Mouse (Mus musculus) embryonic stem cell, embryonic (primary cell): Measurements from ENCODE around the gene Usp2.

Source experiments
- CTCF ChIA-PET, 4 experiments: fragments of 300-600 bp in 2 of 4; fragments of 350-600 bp in 2 of 4; sonication (Branson Sonifier 250); formaldehyde crosslinking; loops; one replicate each; lab custom pipeline; 2022; ENCODE audit warnings: inconsistent platforms in 2 of 4; lab: Charles Lee
- POLR2A ChIA-PET, 4 experiments: fragments of 300-600 bp in 2 of 4; fragments of 350-600 bp in 2 of 4; sonication (Branson Sonifier 250); formaldehyde crosslinking; loops; one replicate each; lab custom pipeline; 2022; ENCODE audit warnings: antibody characterized with exemption in 4 of 4, inconsistent platforms in 1 of 4; lab: Charles Lee

The Usp2 gene

DNA sequence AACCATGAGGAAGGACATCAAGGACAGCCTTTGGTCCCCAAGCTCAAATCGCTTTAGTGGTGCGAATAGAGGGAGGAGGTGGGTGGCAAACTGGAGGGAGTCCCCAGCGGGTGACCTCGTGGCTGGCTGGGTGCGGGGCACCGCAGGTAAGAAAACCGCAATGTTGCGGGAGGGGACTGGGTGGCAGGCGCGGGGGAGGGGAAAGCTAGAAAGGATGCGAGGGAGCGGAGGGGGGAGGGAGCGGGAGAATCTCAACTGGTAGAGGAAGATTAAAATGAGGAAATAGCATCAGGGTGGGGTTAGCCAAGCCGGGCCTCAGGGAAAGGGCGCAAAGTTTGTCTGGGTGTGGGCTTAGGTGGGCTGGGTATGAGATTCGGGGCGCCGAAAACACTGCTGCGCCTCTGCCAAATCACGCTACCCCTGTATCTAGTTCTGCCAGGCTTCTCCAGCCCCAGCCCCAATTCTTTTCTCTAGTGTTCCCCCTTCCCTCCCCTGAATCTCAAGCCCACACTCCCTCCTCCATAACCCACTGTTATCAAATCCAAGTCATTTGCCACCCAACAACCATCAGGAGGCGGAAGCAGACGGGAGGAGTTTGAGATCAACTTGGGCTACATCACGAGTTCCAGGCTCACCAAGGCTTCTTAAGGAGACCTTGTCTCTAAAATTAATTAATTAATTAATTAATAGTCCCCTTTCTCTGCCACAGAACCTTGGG, 23.0 kb upstream of the Usp2 start:
- CTCF ChIA-PET: interaction anchor here in 1 of 4 experiments (0.6 to 1.9 kb wide), 4 partner anchors 31 to 96 kb away, joined by 3 to 8 read pairs (median 4); no protein-coding TSS in a partner anchor

DNA sequence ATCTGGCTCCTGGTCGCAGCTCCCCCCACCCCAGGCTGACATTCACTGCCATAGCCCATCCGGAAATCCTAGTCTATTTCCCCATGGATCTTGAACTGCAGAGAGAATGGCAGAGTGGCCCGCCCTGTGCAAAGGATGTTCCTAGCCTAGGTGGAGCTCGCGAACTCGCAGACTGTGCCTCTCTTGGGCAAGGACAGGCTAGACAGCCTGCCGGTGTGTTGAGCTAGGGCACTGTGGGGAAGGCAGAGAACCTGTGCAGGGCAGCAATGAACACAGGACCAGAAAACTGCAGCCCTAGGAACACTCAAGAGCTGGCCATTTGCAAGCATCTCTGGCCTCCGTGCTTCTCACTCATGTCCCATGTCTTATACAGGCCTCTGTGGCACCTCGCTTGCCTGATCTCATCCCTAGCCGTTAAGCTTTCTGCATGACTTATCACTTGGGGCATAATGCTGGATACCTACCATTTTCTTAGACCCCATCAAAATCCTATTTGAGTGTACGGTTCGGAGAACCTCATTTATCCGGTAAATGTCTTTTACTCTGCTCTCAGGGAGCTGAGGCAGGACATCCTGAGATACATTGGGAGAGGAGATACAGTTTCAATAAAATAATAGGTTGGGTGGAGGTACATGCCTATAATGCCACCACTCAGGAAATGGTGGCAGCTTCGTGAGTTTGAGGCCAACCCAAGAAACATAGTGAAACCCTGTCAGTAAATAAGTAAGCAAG, 22.2 kb upstream of the Usp2 start:
- ChIA-PET POLR2A (interaction anchor here in 2 of 4 experiments (1.1 to 1.3 kb wide), 3 partner anchors 8 to 60 kb away, joined by 3 read pairs; no protein-coding TSS in a partner anchor), CTCF (interaction anchor here in 2 of 4 experiments (0.6 to 1.9 kb wide), 5 partner anchors 30 to 130 kb away, joined by 3 to 8 read pairs (median 5); no protein-coding TSS in a partner anchor)

More for the DNA sequence above, 23.0 kb upstream of the Usp2 start:
- POLR2A ChIA-PET: interaction anchor here in 3 of 4 experiments (0.6 to 1.4 kb wide), 6 partner anchors 9 to 408 kb away, joined by 3 to 8 read pairs (median 3); no protein-coding TSS in a partner anchor

DNA sequence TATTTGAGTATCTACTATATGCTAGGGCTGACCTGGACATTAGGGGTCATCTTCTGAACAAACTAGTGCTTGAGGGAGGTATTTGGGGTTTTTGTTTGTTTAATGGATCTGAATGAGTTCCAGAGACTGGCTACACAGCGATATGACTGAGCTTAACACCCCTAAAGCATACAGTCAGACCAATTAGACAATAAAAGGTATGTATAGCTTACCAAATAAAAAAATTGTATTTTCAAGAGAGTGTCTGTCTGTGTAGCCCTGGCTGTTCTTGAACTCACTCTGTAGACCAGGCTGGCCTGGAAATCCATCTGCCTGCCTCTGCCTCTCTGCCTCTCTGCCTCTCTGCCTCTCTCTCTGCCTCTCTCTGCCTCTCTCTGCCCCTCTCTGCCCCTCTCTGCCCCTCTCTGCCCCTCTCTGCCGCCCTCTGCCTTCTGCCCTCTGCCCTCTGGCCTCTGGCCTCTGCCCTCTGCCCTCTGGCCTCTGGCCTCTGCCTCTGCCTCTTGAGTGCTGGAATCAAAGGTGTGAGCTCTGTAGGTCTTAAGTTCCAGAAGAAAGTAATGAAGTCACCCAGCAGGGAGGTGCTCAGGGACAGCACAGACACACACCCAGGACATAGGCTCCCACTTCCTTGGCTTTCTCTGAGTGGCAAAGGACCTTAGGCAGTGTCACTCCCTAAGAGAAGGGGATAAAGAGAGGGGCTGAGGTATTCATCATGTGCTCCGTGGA, 21.5 kb upstream of the Usp2 start:
- CTCF ChIA-PET: interaction anchor here in 3 of 4 experiments (0.6 to 1.3 kb wide), 5 partner anchors 49 to 383 kb away, joined by 3 to 8 read pairs (median 5); no protein-coding TSS in a partner anchor
- POLR2A ChIA-PET: interaction anchor here in 1 of 4 experiments (0.6 to 1.1 kb wide), 3 partner anchors 25 to 284 kb away, joined by 3 to 4 read pairs (median 3); no protein-coding TSS in a partner anchor

DNA sequence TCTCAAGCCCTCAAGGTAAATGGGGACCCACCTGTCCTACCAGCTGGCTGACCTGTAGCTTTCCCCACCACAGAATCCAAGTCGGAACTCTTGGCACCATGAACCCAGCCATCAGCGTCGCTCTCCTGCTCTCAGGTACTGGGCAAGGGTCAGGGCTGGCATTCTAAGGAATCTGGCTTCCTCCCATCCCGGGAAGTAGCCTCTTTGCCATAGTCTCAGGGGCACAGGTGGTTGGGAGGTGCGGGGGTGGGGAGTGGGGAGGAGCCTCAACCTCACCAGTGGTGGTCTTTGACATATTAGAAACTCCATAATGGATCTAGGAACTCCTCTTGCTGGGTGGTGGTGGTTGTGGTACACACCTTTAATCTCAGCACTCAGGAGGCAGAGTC, 20.9 kb upstream of the Usp2 start:
- POLR2A ChIA-PET: interaction anchor here in 1 of 4 experiments (0.6 to 1.1 kb wide), 3 partner anchors 25 to 283 kb away, joined by 3 to 4 read pairs (median 3); no protein-coding TSS in a partner anchor

DNA sequence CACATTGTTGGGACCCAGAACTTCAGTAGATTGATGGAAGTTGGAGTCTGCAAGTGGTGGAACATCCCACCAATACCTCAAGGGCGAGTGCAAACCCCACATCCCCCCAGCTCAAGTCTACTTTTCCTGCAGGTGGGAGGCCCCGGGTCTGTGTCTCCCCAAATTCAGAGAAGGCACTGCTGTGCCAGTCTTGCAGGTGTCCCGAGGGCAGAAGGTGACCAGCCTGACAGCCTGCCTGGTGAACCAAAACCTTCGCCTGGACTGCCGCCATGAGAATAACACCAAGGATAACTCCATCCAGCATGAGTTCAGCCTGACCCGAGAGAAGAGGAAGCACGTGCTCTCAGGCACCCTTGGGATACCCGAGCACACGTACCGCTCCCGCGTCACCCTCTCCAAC, 20.4 kb upstream of the Usp2 start:
- CTCF ChIA-PET: interaction anchor here in 1 of 4 experiments (0.7 kb wide), 1 partner anchor 73 kb away, joined by 20 read pairs; no protein-coding TSS in a partner anchor

More for the DNA sequence above, 20.9 kb upstream of the Usp2 start:
- CTCF ChIA-PET: interaction anchor here in 1 of 4 experiments (0.7 kb wide), 1 partner anchor 384 kb away, joined by 3 read pairs; no protein-coding TSS in a partner anchor

DNA sequence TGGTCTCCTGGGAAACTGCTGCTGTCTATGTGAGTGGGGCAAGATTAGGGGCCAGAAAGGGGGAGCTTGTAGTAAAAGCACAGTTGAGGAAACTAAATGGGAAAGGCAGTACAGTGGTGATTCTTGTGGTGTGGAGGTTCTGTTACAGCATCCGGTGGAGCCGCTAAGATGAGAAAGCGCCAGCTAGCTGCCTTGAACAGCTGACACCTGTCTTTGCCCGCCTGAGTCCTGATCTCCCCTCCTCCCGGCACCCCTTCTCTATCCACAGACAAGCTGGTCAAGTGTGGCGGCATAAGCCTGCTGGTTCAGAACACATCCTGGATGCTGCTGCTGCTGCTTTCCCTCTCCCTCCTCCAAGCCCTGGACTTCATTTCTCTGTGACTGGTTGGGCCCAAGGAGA, 19.8 kb upstream of the Usp2 start:
- CTCF ChIA-PET: interaction anchor here in 3 of 4 experiments (0.5 to 0.8 kb wide), 5 partner anchors 19 to 468 kb away, joined by 3 to 20 read pairs (median 4); no protein-coding TSS in a partner anchor
- POLR2A ChIA-PET: interaction anchor here in 2 of 4 experiments (0.5 to 1.4 kb wide), 4 partner anchors 11 to 162 kb away, joined by 3 to 5 read pairs (median 4); partner anchors contain the start of gene Usp2 (in 1 of the 2)

More for the DNA sequence above, 20.4 kb upstream of the Usp2 start:
- POLR2A ChIA-PET: interaction anchor here in 2 of 4 experiments (0.6 to 1.4 kb wide), 3 partner anchors 11 to 283 kb away, joined by 3 to 4 read pairs (median 3); no protein-coding TSS in a partner anchor

DNA sequence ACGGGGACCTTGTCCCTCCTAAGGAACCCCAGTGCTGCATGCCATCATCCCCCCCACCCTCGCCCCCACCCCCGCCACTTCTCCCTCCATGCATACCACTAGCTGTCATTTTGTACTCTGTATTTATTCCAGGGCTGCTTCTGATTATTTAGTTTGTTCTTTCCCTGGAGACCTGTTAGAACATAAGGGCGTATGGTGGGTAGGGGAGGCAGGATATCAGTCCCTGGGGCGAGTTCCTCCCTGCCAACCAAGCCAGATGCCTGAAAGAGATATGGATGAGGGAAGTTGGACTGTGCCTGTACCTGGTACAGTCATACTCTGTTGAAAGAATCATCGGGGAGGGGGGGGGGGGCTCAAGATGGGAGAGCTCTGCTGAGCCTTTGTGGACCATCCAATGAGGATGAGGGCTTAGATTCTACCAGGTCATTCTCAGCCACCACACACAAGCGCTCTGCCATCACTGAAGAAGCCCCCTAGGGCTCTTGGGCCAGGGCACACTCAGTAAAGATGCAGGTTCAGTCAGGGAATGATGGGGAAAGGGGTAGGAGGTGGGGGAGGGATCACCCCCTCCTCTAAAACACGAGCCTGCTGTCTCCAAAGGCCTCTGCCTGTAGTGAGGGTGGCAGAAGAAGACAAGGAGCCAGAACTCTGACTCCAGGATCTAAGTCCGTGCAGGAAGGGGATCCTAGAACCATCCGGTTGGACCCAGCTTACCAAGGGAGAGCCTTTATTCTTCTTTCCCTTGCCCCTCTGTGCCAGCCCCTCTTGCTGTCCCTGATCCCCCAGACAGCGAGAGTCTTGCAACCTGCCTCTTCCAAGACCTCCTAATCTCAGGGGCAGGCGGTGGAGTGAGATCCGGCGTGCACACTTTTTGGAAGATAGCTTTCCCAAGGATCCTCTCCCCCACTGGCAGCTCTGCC, 19.0 kb upstream of the Usp2 start:
- ChIA-PET POLR2A (interaction anchor here in 3 of 4 experiments (0.5 to 1.4 kb wide), 7 partner anchors 10 to 162 kb away, joined by 3 to 5 read pairs (median 3); partner anchors contain the start of gene Usp2 (in 1 of the 3)), CTCF (interaction anchor here in 3 of 4 experiments (0.7 to 1.1 kb wide), 5 partner anchors 26 to 468 kb away, joined by 3 to 7 read pairs (median 4); no protein-coding TSS in a partner anchor)

DNA sequence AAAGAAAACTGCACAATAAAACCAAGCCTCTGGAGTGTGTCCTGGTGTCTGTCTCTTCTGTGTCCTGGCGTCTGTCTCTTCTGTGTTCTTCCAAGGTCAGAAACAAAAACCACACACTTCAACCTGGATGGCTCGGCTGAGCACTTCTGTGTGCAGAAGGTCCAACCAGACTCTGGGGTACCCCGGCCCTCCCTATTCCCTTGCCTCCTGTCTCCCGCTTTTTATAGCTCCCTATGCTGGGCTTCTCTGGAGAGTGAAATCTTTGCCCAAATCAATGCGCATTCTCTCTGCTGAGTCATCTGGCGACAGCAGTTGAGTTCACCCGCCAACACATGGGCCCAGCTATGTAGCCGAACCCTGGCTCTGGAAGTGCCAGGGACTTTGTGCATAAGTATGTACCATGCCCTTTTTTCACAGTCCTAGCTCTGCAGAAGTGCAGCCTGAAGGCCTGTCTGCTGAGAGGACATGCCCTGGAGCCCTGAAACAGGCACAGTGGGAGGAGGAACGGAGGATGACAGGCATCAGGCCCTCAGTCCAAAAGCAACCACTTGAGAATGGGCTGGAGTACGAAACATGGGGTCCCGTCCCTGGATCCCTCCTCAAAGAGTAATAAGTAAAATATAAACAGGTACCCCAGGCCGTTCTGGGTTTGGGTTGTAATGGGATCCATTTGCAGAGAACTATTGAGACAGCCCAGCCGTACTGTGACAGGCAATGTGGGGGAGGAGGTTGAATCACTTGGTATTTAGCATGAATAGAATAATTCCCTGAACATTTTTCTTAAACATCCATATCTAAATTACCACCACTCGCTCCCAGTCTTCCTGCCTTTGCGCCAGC, 18.1 kb upstream of the Usp2 start:
- POLR2A ChIA-PET: interaction anchor here in 1 of 4 experiments (0.6 to 1.3 kb wide), 3 partner anchors 15 to 295 kb away, joined by 3 to 6 read pairs (median 3); partner anchors contain the start of gene Hmbs
- CTCF ChIA-PET: interaction anchor here in 2 of 4 experiments (0.9 to 1.1 kb wide), 2 partner anchors 64 to 65 kb away, joined by 3 to 4 read pairs; no protein-coding TSS in a partner anchor

DNA sequence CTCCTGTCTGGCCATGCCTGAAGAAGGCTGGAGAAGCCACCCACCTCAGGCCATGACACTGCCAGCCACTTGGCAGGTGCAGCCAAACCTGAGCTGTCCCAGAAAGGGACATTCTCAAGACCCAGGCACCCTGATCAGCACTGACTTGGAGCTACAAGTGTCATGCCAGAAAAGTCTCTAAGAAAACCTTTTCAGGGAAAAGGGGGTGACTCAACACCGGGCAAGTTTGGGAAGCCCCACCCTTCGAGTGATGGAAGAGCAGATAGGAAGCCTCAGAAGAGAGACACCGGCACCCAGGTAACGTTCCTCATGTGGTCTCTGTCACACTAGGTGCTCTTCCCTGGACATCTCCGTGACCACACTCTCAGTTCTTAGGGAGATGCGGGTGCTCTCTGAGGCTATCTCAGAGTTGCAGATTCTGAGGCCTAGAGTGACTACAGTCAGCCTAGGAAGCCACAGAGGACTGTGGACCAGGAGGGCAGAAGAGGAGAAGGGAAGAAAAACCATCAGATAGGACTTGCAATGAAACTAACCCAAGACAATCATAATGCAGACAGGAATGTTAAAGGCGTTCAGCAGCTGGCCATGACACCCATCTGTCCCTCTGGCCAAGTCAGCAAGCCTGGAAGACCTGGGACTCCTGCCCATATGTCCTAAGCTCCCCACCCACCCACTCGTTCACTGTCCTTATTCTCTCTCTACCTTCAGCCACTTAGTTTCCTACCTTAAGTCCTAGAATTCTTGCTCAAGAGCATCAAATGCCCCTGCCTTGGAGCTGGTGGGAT, 17.2 kb upstream of the Usp2 start:
- ChIA-PET POLR2A (interaction anchor here in 3 of 4 experiments (0.6 to 1.2 kb wide), 6 partner anchors 35 to 295 kb away, joined by 3 to 6 read pairs (median 4); partner anchors contain the start of gene Hmbs (in 1 of the 3)), CTCF (interaction anchor here in 2 of 4 experiments (0.6 to 3.1 kb wide), 5 partner anchors 25 to 65 kb away, joined by 3 to 13 read pairs (median 3); no protein-coding TSS in a partner anchor)

DNA sequence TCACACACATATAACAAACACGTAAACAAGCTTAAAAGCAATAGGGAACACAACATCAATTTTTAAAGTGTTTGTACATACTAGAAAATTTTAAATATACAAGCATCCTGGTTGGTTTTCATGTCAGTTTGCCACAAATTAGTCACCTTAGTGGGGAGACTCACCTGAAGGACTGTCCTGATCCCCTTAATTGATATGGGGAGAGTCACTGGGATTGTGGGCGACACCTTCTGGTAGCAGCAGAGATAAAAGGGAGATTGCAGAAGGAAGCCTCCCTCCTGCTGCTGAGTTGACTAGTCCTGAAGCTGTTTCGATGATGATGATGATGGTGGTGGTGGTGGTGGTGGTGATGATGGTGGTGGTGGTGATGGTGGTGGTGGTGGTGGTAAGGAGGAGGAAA, 14.0 kb upstream of the Usp2 start:
- ChIA-PET POLR2A (interaction anchor here in 2 of 4 experiments (0.6 to 1.3 kb wide), 2 partner anchors 9 to 16 kb away, joined by 3 to 7 read pairs; partner anchors contain the start of gene Thy1 (in 1 of the 2)), CTCF (interaction anchor here (0.5 to 3.1 kb wide), 10 partner anchors 30 to 308 kb away, joined by 3 to 13 read pairs (median 4); no protein-coding TSS in a partner anchor)

DNA sequence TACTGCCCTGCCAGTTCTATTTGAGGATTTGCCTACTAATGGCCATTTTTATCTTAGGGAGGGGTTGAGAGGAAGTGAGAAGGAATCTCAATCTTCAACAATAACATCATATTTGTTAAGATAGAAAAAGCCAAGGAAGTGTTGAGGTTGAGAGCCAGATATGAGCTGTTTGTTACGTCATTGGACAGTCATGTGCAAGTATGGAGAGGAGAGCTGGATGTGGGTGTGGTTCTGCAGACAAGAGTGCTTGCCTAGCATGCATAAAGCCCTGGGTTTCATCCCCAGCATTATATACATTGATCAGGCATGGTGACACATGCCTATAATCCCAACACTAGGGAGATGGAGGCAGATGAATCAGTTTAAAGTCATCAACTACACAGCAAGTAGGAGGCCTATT, 12.9 kb upstream of the Usp2 start:
- ChIA-PET CTCF (interaction anchor here in 2 of 4 experiments (0.7 to 1.9 kb wide), 6 partner anchors 12 to 72 kb away, joined by 3 to 7 read pairs (median 4); no protein-coding TSS in a partner anchor), POLR2A (interaction anchor here in 2 of 4 experiments (0.7 to 2.2 kb wide), 3 partner anchors 64 to 740 kb away, joined by 3 to 6 read pairs (median 4); no protein-coding TSS in a partner anchor)

DNA sequence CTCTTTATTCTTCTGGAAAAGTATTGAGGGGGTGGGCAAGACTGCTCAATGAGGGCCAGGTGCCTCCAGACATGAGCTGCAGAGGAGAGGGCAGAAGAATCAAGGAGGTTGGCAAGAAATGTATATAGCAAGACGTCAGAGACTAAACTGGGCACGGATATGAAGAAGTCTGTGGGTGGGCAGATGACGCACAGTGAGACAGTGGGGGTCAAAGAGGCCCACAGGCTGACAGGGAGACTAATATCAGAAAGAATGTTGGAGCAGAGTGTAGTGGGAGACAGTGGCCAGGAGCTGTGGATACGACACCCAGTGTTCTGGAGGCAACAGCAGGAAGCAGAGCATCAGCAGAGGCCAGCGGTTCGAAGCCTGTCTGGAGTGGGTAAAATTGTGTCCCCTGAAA, 8.2 kb upstream of the Usp2 start:
- CTCF ChIA-PET: interaction anchor here in 1 of 4 experiments (2.7 kb wide), 1 partner anchor 74 kb away, joined by 7 read pairs; no protein-coding TSS in a partner anchor
- POLR2A ChIA-PET: interaction anchor here in 1 of 4 experiments (1.4 kb wide), 1 partner anchor 11 kb away, joined by 3 read pairs; no protein-coding TSS in a partner anchor

DNA sequence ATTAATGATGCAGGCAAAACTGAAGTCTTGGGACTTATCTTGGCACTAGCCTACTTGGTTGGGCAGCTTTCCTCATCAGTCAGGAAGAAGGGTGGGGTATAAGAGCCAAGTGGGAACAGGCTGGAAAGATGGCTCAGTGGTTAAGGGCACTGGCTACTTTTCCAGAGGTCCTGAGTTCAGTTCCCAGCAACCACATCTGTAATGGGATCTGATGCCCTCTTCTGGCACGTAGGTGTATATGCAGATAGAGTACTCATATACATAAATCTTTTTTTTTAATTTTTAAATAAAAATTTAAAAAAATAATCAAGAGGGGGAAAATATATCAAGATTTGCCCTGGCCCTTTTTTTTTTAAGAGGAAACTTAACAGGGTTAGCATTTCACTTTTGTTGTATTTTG, 1.6 kb upstream of the Usp2 start:
- POLR2A ChIA-PET: interaction anchor here in 2 of 4 experiments (1.5 to 3.2 kb wide), 5 partner anchors 10 to 80 kb away, joined by 3 to 12 read pairs (median 6); no protein-coding TSS in a partner anchor
- CTCF ChIA-PET: interaction anchor here (0.6 to 4.7 kb wide), 20 partner anchors 9 to 335 kb away, joined by 3 to 35 read pairs (median 5); no protein-coding TSS in a partner anchor
